Mouse (Mus musculus) spleen, adult 2 months (tissue): ENCODE measurements around the gene Sertad3.

ENCODE experiments used
- CTCF ChIP-seq: fragments of 200-500 bp; IDR thresholded peaks from 2 replicates; pipeline ENCODE4 v1.5.1; 2011; ENCODE audit warnings: mild to moderate bottlenecking, inconsistent platforms; ENCODE audit not compliant: insufficient read depth, insufficient read length, insufficient replicate concordance; ENCODE audit errors: extremely low read depth
- POLR2A ChIP-seq: fragments of 200-500 bp; IDR thresholded peaks from 2 replicates; pipeline ENCODE4 v1.6.1; 2011; ENCODE audit warnings: low read depth, low read length, inconsistent platforms

DNA sequence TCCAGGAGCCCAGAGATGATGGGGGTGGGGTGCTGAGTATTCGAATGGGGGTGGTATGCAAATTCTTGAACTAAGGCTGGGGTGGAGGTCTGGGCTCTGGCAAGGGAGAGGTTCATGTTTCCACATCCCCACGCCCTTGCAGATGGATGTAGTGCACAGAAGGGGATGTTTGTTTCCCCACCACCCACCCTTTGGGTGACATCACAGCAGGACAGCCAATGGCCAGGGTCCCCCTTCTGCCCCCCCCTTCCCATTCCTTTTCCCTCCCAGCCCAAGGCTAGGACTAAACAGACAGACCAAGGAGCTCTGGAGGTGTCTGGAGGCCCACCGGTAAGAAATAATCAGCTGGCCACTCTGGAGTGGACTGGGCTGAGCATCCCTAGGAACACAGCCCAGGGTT, 25.5 kb downstream of the Sertad3 start, which contains the start of gene Prx:
- TF ChIP-seq CTCF (no peak), POLR2A (no peak)
